Mouse (Mus musculus): ENCODE results near the gene Map3k3.
"Not testable (repeated sequence)": the region's sequence is repeated elsewhere in the genome, so short reads cannot be mapped to it uniquely, and the experiment has no call there.

Gene Map3k3

GRCm38 (mm10) chr11:106084911-106085561 is 623 bp downstream of the Map3k3 start:
- DNase-seq = peak; percentile 66 to 73

- peak in 1 of 2 experiments; percentile 8 for DNase-seq
Measured at GRCm38 (mm10) chr11:106098223-106098622, 13.8 kb downstream of the Map3k3 start.

- no peak for DNase-seq
Measured at GRCm38 (mm10) chr11:106102866-106103265, 18.5 kb downstream of the Map3k3 start.

GRCm38 (mm10) chr11:106106047-106106587 is 21.7 kb downstream of the Map3k3 start:
- no peak for DNase-seq

GRCm38 (mm10) chr11:106111688-106112087 is 27.3 kb downstream of the Map3k3 start:
- no peak for DNase-seq

- DNase-seq = no peak
Measured at GRCm38 (mm10) chr11:106122221-106122620, 37.8 kb downstream of the Map3k3 start.

GRCm38 (mm10) chr11:106122736-106123135 is 38.3 kb downstream of the Map3k3 start:
- DNase-seq = peak; percentile 24 to 28

- DNase-seq = no peak
Measured at GRCm38 (mm10) chr11:106124784-106125183, 40.4 kb downstream of the Map3k3 start.

GRCm38 (mm10) chr11:106125827-106126226 is 41.4 kb downstream of the Map3k3 start:
- DNase-seq = no peak

GRCm38 (mm10) chr11:106126727-106127373 is 42.4 kb downstream of the Map3k3 start:
- not testable (repeated sequence) for DNase-seq

GRCm38 (mm10) chr11:106129477-106129876 is 45.1 kb downstream of the Map3k3 start:
- DNase-seq = no peak

- no peak for DNase-seq
Measured at GRCm38 (mm10) chr11:106132516-106132915, 48.1 kb downstream of the Map3k3 start.

GRCm38 (mm10) chr11:106134580-106135528 is 50.4 kb downstream of the Map3k3 start:
- peak; percentile 78 to 83 for DNase-seq

GRCm38 (mm10) chr11:106151219-106151618 is 66.8 kb downstream of the Map3k3 start:
- DNase-seq = no peak

- DNase-seq = no peak
Measured at GRCm38 (mm10) chr11:106152132-106152531, 67.7 kb downstream of the Map3k3 start.

- DNase-seq = no peak
Measured at GRCm38 (mm10) chr11:106154091-106154490, 69.7 kb downstream of the Map3k3 start.

- DNase-seq = peak; percentile 39 to 42
Measured at GRCm38 (mm10) chr11:106154770-106155169, 70.4 kb downstream of the Map3k3 start.

GRCm38 (mm10) chr11:106155761-106156160 is 71.3 kb downstream of the Map3k3 start:
- no peak for DNase-seq

GRCm38 (mm10) chr11:106156257-106156656 is 71.8 kb downstream of the Map3k3 start:
- no peak for DNase-seq

- no peak for DNase-seq
Measured at GRCm38 (mm10) chr11:106157154-106157553, 72.7 kb downstream of the Map3k3 start.

GRCm38 (mm10) chr11:106158081-106158929 is 73.9 kb downstream of the Map3k3 start:
- no peak for DNase-seq

- no peak for DNase-seq
Measured at GRCm38 (mm10) chr11:106158930-106159215, 74.5 kb downstream of the Map3k3 start.

Measured in kidney, adult 8-10 months (tissue).